Mouse (Mus musculus) neural tube, embryonic 14.5 days (tissue): ENCODE measurements around the gene Ankrd13a. TPM values are rescaled to one million over a fixed set of nuclear protein-coding genes. Genes with fewer than 3 reads are reported as not detected.
"Not testable (repeated sequence)": the region's sequence is repeated elsewhere in the genome, so short reads cannot be mapped to it uniquely, and the experiment has no call there.

Source experiments
- ATAC-seq: fragments of 200-750 bp; cut with Nextera tagmentation; 2 replicates; pipeline ENCODE4 v1.8.0; 2017; ENCODE audit warnings: low read depth, mild to moderate bottlenecking, moderate TSS enrichment, moderate library complexity
- H3K27ac ChIP-seq: fragments of 300-500 bp; sonication (generic); 2 replicates; pipeline ENCODE4 v1.5.1; 2014; ENCODE audit warnings: low read depth, mild to moderate bottlenecking, control low read depth, low read length, moderate library complexity, mixed read lengths
- H3K27me3 ChIP-seq: fragments of 300-500 bp; sonication (generic); 2 replicates; pipeline ENCODE4 v1.6.1; 2014; ENCODE audit warnings: low read length; ENCODE audit not compliant: control insufficient read depth, insufficient read depth
- H3K36me3 ChIP-seq: fragments of 300-500 bp; sonication (generic); 2 replicates; pipeline ENCODE4 v1.6.1; 2014; ENCODE audit warnings: low read length, mixed read lengths; ENCODE audit not compliant: control insufficient read depth, insufficient read depth
- H3K4me1 ChIP-seq: fragments of 300-500 bp; sonication (generic); 2 replicates; pipeline ENCODE4 v1.6.1; 2014; ENCODE audit warnings: low read length; ENCODE audit not compliant: control insufficient read depth, insufficient read depth
- H3K4me2 ChIP-seq: fragments of 300-500 bp; sonication (generic); 2 replicates; pipeline ENCODE4 v1.6.1; 2014; ENCODE audit warnings: mild to moderate bottlenecking, low read depth, low read length, control low read depth
- H3K4me3 ChIP-seq: fragments of 300-500 bp; sonication (generic); 2 replicates; pipeline ENCODE4 v1.5.1; 2014; ENCODE audit warnings: low read depth, low read length, control low read depth, mixed read lengths
- H3K9ac ChIP-seq: fragments of 300-500 bp; sonication (generic); replicated peaks from 2 replicates; pipeline ENCODE4 v1.6.1; 2014; ENCODE audit warnings: low read depth, mild to moderate bottlenecking, control low read depth, low read length, mixed read lengths
- H3K9me3 ChIP-seq: fragments of 300-500 bp; sonication (generic); 2 replicates; pipeline ENCODE4 v1.6.1; 2016; ENCODE audit warnings: low read length; ENCODE audit not compliant: control insufficient read depth
- WGBS: fragments of 180-500 bp; shearing (Covaris S2); extraction: QIAGEN DNeasy Blood & Tissue Kit; methylation state at CpG from one replicate; pipeline ENCODE4 v1.1.7; 2014; 5-methylcytosine and 5-hydroxymethylcytosine counted together
- polyA plus RNA-seq: library from polyadenylated mRNA; unstranded; fragments of >200 nt; fragmentation: Nextera tagmentation; extraction: Ambion mirVana; gene quantifications from 2 replicates; pipeline ENCODE4 v1.2.1, GENCODE M21; 2014

Gene Ankrd13a
- polyA plus RNA-seq, 1 experiment from 2014 or later, result 38.8 TPM

DNA sequence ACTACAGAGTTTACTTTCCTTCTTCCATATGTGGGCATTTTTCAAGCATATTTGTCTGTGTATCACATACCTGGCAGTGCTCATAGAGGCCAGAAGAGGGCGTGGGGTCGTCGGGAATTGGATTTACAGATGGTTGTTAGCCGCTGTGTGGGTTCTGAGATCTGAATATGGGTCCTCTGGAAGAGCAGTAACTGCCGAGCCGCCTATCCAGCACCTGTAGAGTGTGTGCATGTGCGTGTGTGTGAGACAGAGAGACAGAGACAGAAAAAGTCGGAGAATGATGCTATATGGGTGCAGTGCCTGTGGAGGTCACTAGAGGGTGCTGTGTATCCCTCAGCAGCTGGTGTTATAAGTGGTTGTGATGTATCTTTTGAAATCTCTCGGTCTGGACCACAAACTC lies 49.7 kb downstream of the Ankrd13a start:
- no peak for ATAC-seq
- no peaks in the 10 kb centered on the region for H3K9me3 ChIP-seq
- H3K36me3 ChIP-seq, result no peaks in the 10 kb centered on the region
- 19% methylated on average over 9 of the region's 9 CpGs for WGBS
- H3K9ac ChIP-seq, result no peak overlapping the region
- peaks cover 3% of the 10 kb centered on the region; the same call in 1 of the 2 replicates for H3K4me1 ChIP-seq
- H3K4me2 ChIP-seq, result no peak overlapping the region
- peaks cover 3% of the 10 kb centered on the region; the same call in 1 of the 2 replicates for H3K27me3 ChIP-seq
- H3K27ac ChIP-seq, result no peak overlapping the region
- no peak overlapping the region for H3K4me3 ChIP-seq

GRCm38 (mm10) chr5:114825978-114826691 lies 51.7 kb downstream of the Ankrd13a start:
- peak overlapping the region; percentile 62; the same call in 1 of the 2 replicates for H3K27ac ChIP-seq
- peak; percentile 66 for ATAC-seq
- peak overlapping the region; percentile 53 for H3K4me2 ChIP-seq
- no peaks in the 10 kb centered on the region for H3K36me3 ChIP-seq
- 0 out of 2 replicates have a peak overlapping the region, but pooled peaks have one; percentile 11 for H3K9ac ChIP-seq
- no peaks in the 10 kb centered on the region for H3K9me3 ChIP-seq
- peaks cover 3% of the 10 kb centered on the region; the same call in 1 of the 2 replicates for H3K27me3 ChIP-seq
- WGBS, result 9% methylated on average over 26 of the region's 27 CpGs
- H3K4me1 ChIP-seq, result peaks cover 3% of the 10 kb centered on the region; the same call in 1 of the 2 replicates
- H3K4me3 ChIP-seq, result peak overlapping the region; percentile 27

GRCm38 (mm10) chr5:114827427-114827826 lies 53.0 kb downstream of the Ankrd13a start:
- Histone ChIP-seq H3K4me3 (no peak overlapping the region), H3K27me3 (peaks cover 3% of the 10 kb centered on the region; the same call in 1 of the 2 replicates), H3K4me2 (no peak overlapping the region), H3K9ac (no peak overlapping the region), H3K36me3 (no peaks in the 10 kb centered on the region), H3K27ac (no peak overlapping the region), H3K9me3 (no peaks in the 10 kb centered on the region), H3K4me1 (peaks cover 3% of the 10 kb centered on the region; the same call in 1 of the 2 replicates)
- 90% methylated on average over 12 of the region's 12 CpGs for WGBS
- no peak for ATAC-seq

DNA sequence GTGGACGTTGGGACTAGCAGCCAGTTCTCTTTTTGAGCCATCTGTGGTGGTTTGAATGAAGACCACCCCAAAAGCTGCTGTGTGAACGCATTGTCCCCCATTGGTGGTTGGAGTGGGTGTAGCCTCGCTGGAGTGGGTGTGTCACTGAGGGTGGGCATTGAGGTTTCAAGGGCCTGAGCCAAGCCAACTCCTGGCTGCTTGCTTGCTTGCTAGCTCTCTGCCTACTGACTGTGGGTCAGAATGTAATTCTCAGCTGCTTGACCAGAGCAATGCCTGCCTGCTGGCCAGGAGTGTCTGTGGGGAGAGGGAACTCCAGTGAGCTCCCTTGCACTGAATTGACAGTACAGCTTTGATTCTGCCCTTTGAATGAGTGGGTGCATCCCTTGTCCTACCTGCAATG lies 55.3 kb downstream of the Ankrd13a start:
- H3K9me3 ChIP-seq, result no peaks in the 10 kb centered on the region
- H3K4me1 ChIP-seq, result peaks cover 3% of the 10 kb centered on the region; the same call in 1 of the 2 replicates
- H3K27ac ChIP-seq, result no peak overlapping the region

GRCm38 (mm10) chr5:114836886-114837285 lies 62.4 kb downstream of the Ankrd13a start:
- Histone ChIP-seq H3K9ac (no peak overlapping the region), H3K4me1 (no peaks in the 10 kb centered on the region), H3K36me3 (no peaks in the 10 kb centered on the region), H3K27ac (no peak overlapping the region), H3K4me3 (no peak overlapping the region), H3K27me3 (no peaks in the 10 kb centered on the region), H3K9me3 (no peaks in the 10 kb centered on the region), H3K4me2 (no peak overlapping the region)
- no peak for ATAC-seq
- WGBS, result 72% methylated on average over 12 of the region's 12 CpGs

More for the DNA sequence above, 55.3 kb downstream of the Ankrd13a start:
- Histone ChIP-seq H3K4me2 (no peak overlapping the region), H3K36me3 (no peaks in the 10 kb centered on the region), H3K27me3 (no peaks in the 10 kb centered on the region), H3K9ac (no peak overlapping the region), H3K4me3 (no peak overlapping the region)
- no peak for ATAC-seq
- 73% methylated on average over 3 of the region's 3 CpGs for WGBS

DNA sequence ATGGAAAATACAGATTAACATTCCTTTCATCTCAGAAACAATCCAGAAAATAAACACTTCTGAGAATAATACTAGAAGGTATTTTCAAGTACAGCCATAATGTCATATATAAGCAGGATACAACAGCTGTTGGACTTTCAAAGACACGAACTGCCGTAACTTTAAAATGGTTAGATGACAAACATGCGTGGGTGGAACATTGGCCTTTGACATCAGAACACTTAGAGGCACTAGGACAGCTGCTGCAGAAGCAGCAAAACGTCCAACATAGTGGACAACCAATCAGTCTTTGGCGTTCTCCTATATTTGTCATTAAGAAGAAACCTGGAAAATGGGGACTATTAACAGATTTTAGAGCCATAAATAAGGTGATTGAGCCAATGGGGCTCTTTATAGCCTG lies 66.0 kb downstream of the Ankrd13a start:
- 66% methylated on average over 5 of the region's 5 CpGs for WGBS
- ATAC-seq, H3K36me3 ChIP-seq, H3K9me3 ChIP-seq, H3K4me1 ChIP-seq, H3K9ac ChIP-seq, H3K27ac ChIP-seq, H3K27me3 ChIP-seq, H3K4me2 ChIP-seq, H3K4me3 ChIP-seq: not testable (repeated sequence)

GRCm38 (mm10) chr5:114842155-114842554 lies 67.7 kb downstream of the Ankrd13a start:
- not testable (repeated sequence) for H3K27me3 ChIP-seq, H3K36me3 ChIP-seq, H3K4me1 ChIP-seq, H3K4me2 ChIP-seq, ATAC-seq, H3K4me3 ChIP-seq, H3K9me3 ChIP-seq, H3K9ac ChIP-seq, H3K27ac ChIP-seq
- WGBS, result 58% methylated on average over 3 of the region's 3 CpGs

DNA sequence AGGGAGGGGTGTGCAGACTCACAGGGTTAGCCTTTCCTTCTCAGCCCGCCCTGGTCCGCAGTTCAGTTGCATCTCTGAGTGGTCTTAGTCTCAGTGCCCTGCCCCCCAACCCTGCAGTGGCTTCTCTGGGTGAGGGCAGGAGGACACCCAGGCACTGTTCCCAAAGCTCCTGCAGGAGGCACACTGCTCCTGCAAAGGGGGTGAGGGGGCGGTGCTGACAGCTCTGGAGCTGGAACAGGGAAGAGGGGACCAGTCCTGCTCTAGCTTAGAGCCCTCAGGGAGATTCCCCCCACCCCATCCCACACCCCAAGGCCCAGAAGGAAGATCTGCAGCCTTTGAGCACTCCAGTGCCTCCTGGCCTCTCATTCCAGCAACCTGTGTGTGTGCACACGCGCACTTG lies 68.2 kb downstream of the Ankrd13a start:
- no peak overlapping the region for H3K27ac ChIP-seq

DNA sequence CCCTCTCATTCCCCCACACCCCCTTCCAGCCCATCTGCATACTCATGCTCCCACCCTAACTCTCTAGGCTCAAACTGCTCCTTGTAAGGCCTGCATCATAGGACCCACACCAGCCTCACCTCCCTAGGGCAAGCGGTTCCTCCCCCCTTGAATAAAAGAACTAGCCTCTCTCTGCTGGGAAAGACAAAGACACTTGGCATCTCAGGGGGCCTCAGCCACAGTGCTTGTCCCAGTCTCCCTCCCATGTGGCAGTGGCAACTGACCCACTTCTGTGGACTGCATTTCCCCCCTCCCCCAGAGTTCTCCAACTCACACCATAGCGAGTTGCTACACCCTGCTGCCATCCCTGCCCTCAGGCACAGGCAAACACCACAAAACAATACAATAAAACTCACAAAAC lies 69.9 kb downstream of the Ankrd13a start:
- H3K27ac ChIP-seq, H3K36me3 ChIP-seq, H3K9ac ChIP-seq, H3K4me3 ChIP-seq, H3K4me1 ChIP-seq, H3K9me3 ChIP-seq, H3K4me2 ChIP-seq, H3K27me3 ChIP-seq, ATAC-seq: not testable (repeated sequence)
- 64% methylated on average over 2 of the region's 2 CpGs for WGBS

More for the DNA sequence above, 68.2 kb downstream of the Ankrd13a start:
- no peak overlapping the region for H3K4me2 ChIP-seq
- no peak overlapping the region for H3K4me3 ChIP-seq
- H3K9ac ChIP-seq, result no peak overlapping the region
- no peaks in the 10 kb centered on the region for H3K9me3 ChIP-seq
- H3K27me3 ChIP-seq, result no peaks in the 10 kb centered on the region
- no peak for ATAC-seq
- H3K36me3 ChIP-seq, result no peaks in the 10 kb centered on the region
- WGBS, result 68% methylated on average over 5 of the region's 5 CpGs
- peaks cover 3% of the 10 kb centered on the region; the same call in 1 of the 2 replicates for H3K4me1 ChIP-seq
